Mouse (Mus musculus) hindbrain, embryonic 11.5 days (tissue): ENCODE measurements around the gene Zfp423. TPM values are rescaled to one million over a fixed set of nuclear protein-coding genes. Genes with fewer than 3 reads are reported as not detected.

ENCODE experiments used
- ATAC-seq: fragments of 200-750 bp; cut with Nextera tagmentation; 2 replicates; pipeline ENCODE4 v1.8.0; 2017; ENCODE audit warnings: mild to moderate bottlenecking, moderate TSS enrichment, moderate library complexity; ENCODE audit not compliant: low FRiP score
- DNase-seq: peaks from one replicate; pipeline ENCODE4 v3.0.0-alpha.2; 2015; ENCODE audit warnings: low spot score
- H3K27ac ChIP-seq: fragments of 300-500 bp; sonication (generic); 2 replicates; pipeline ENCODE4 v1.5.1; 2014; ENCODE audit warnings: mild to moderate bottlenecking, low read depth, low read length
- H3K27me3 ChIP-seq: fragments of 300-500 bp; sonication (generic); 2 replicates; pipeline ENCODE4 v1.6.1; 2014; ENCODE audit warnings: mild to moderate bottlenecking, low read length, moderate library complexity, mixed read lengths; ENCODE audit not compliant: control insufficient read depth, insufficient read depth
- H3K36me3 ChIP-seq: fragments of 300-500 bp; sonication (generic); 2 replicates; pipeline ENCODE4 v1.6.1; 2014; ENCODE audit warnings: mild to moderate bottlenecking, low read length, moderate library complexity, mixed read lengths; ENCODE audit not compliant: control insufficient read depth, insufficient read depth
- H3K4me1 ChIP-seq: fragments of 300-500 bp; sonication (generic); replicated peaks from 2 replicates; pipeline ENCODE4 v1.6.1; 2014; ENCODE audit warnings: low read length, mixed read lengths; ENCODE audit not compliant: control insufficient read depth, insufficient read depth
- H3K4me2 ChIP-seq: fragments of 300-500 bp; sonication (generic); replicated peaks from 2 replicates; pipeline ENCODE4 v1.6.1; 2014; ENCODE audit warnings: mild to moderate bottlenecking, low read depth, low read length
- H3K4me3 ChIP-seq: fragments of 300-500 bp; sonication (generic); 2 replicates; pipeline ENCODE4 v1.5.1; 2014; ENCODE audit warnings: low read depth, low read length
- H3K9ac ChIP-seq: fragments of 300-500 bp; sonication (generic); 2 replicates; pipeline ENCODE4 v1.6.1; 2014; ENCODE audit warnings: low read depth, low read length
- H3K9me3 ChIP-seq: fragments of 300-500 bp; sonication (generic); 2 replicates; pipeline ENCODE4 v1.6.1; 2016; ENCODE audit warnings: low read length; ENCODE audit not compliant: control insufficient read depth
- WGBS: fragments of 180-500 bp; shearing (Covaris S2); extraction: QIAGEN DNeasy Blood & Tissue Kit; methylation state at CpG from one replicate; pipeline ENCODE4 v1.1.7; 2014; 5-methylcytosine and 5-hydroxymethylcytosine counted together
- polyA plus RNA-seq: library from polyadenylated mRNA; unstranded; fragments of >200 nt; fragmentation: Nextera tagmentation; extraction: Ambion mirVana; gene quantifications from 2 replicates; pipeline ENCODE4 v1.2.1, GENCODE M21; 2014

Gene Zfp423
- polyA plus RNA-seq, 1 experiment from 2014 or later: 49.5 TPM

GRCm38 (mm10) chr8:87671209-87671970 is 288.0 kb downstream of the Zfp423 start:
- Histone ChIP-seq H3K4me2 (no peak overlapping the region), H3K9me3 (no peaks in the 10 kb centered on the region), H3K4me3 (no peak overlapping the region), H3K9ac (no peak overlapping the region), H3K27ac (no peak overlapping the region), H3K27me3 (no peaks in the 10 kb centered on the region), H3K36me3 (no peaks in the 10 kb centered on the region), H3K4me1 (no peaks in the 10 kb centered on the region)
- 82% methylated on average over 13 of the region's 13 CpGs for WGBS
- ATAC-seq (no peak), DNase-seq (no peak)

- DNase-seq (no peak), ATAC-seq (no peak)
- Histone ChIP-seq H3K9me3 (no peaks in the 10 kb centered on the region), H3K27ac (no peak overlapping the region), H3K4me1 (no peaks in the 10 kb centered on the region), H3K4me3 (no peak overlapping the region), H3K36me3 (no peaks in the 10 kb centered on the region), H3K4me2 (no peak overlapping the region), H3K9ac (no peak overlapping the region), H3K27me3 (no peaks in the 10 kb centered on the region)
- 88% methylated on average over 3 of the region's 3 CpGs for WGBS
Measured at GRCm38 (mm10) chr8:87670232-87670631, 289.2 kb downstream of the Zfp423 start.

GRCm38 (mm10) chr8:87668736-87669135 is 290.7 kb downstream of the Zfp423 start:
- Histone ChIP-seq H3K36me3 (no peaks in the 10 kb centered on the region), H3K4me3 (no peak overlapping the region), H3K27me3 (no peaks in the 10 kb centered on the region), H3K4me1 (no peaks in the 10 kb centered on the region), H3K9me3 (no peaks in the 10 kb centered on the region), H3K9ac (no peak overlapping the region), H3K4me2 (no peak overlapping the region), H3K27ac (no peak overlapping the region)
- 89% methylated on average over 2 of the region's 2 CpGs for WGBS
- ATAC-seq (no peak), DNase-seq (no peak)

- WGBS: 86% methylated on average over 26 of the region's 26 CpGs
- H3K36me3 ChIP-seq: no peaks in the 10 kb centered on the region
- no peaks in the 10 kb centered on the region for H3K27me3 ChIP-seq
- no peak for DNase-seq
- ATAC-seq: no peak
- H3K4me2 ChIP-seq: no peak overlapping the region
- no peak overlapping the region for H3K4me3 ChIP-seq
- peaks cover 4% of the 10 kb centered on the region; the same call in 1 of the 2 replicates for H3K4me1 ChIP-seq
- no peaks in the 10 kb centered on the region for H3K9me3 ChIP-seq
- no peak overlapping the region for H3K9ac ChIP-seq
- H3K27ac ChIP-seq: 0 out of 2 replicates have a peak overlapping the region, but pooled peaks have one; percentile 5
Measured at GRCm38 (mm10) chr8:87667914-87668643, 291.3 kb downstream of the Zfp423 start.

- Histone ChIP-seq H3K9ac (no peak overlapping the region), H3K4me2 (no peak overlapping the region), H3K27ac (no peak overlapping the region), H3K27me3 (no peaks in the 10 kb centered on the region), H3K36me3 (no peaks in the 10 kb centered on the region), H3K4me1 (peaks cover 8% of the 10 kb centered on the region; the same call in 1 of the 2 replicates), H3K9me3 (no peaks in the 10 kb centered on the region), H3K4me3 (no peak overlapping the region)
- 94% methylated on average over 6 of the region's 6 CpGs for WGBS
- ATAC-seq (no peak), DNase-seq (no peak)
Measured at GRCm38 (mm10) chr8:87667297-87667696, 292.1 kb downstream of the Zfp423 start.

GRCm38 (mm10) chr8:87665337-87665736 is 294.1 kb downstream of the Zfp423 start:
- DNase-seq: no peak
- no peak overlapping the region for H3K27ac ChIP-seq
- no peaks in the 10 kb centered on the region for H3K9me3 ChIP-seq
- H3K9ac ChIP-seq: no peak overlapping the region
- peaks cover 20% of the 10 kb centered on the region for H3K4me1 ChIP-seq
- H3K4me3 ChIP-seq: no peak overlapping the region
- H3K27me3 ChIP-seq: peaks cover 13% of the 10 kb centered on the region; the same call in 1 of the 2 replicates
- H3K4me2 ChIP-seq: no peak overlapping the region
- 92% methylated on average over 8 of the region's 8 CpGs for WGBS
- no peaks in the 10 kb centered on the region for H3K36me3 ChIP-seq
- no peak for ATAC-seq

GRCm38 (mm10) chr8:87664217-87664509 is 295.2 kb downstream of the Zfp423 start:
- H3K4me2 ChIP-seq: no peak overlapping the region
- no peak for DNase-seq
- H3K4me1 ChIP-seq: peaks cover 25% of the 10 kb centered on the region
- H3K4me3 ChIP-seq: no peak overlapping the region
- no peak overlapping the region for H3K9ac ChIP-seq
- H3K27me3 ChIP-seq: peaks cover 16% of the 10 kb centered on the region
- H3K27ac ChIP-seq: no peak overlapping the region
- no peaks in the 10 kb centered on the region for H3K36me3 ChIP-seq
- WGBS: 98% methylated on average over 2 of the region's 2 CpGs
- H3K9me3 ChIP-seq: no peaks in the 10 kb centered on the region
- ATAC-seq: no peak

- WGBS: 15% methylated on average over 18 of the region's 18 CpGs
- Histone ChIP-seq H3K4me3 (0 out of 2 replicates have a peak overlapping the region, but pooled peaks have one; percentile 27), H3K4me1 (peaks cover 25% of the 10 kb centered on the region), H3K9ac (0 out of 2 replicates have a peak overlapping the region, but pooled peaks have one; percentile 47), H3K9me3 (no peaks in the 10 kb centered on the region), H3K27ac (peak overlapping the region; percentile 73), H3K36me3 (no peaks in the 10 kb centered on the region), H3K4me2 (peak overlapping the region; percentile 41), H3K27me3 (peaks cover 16% of the 10 kb centered on the region)
- ATAC-seq (peak; percentile 28), DNase-seq (peak; percentile 92)
Measured at GRCm38 (mm10) chr8:87663349-87664216, 295.8 kb downstream of the Zfp423 start.
